Mouse (Mus musculus): ENCODE measurements around the gene Zranb3. TPM values are rescaled to one million over a fixed set of nuclear protein-coding genes. Genes with fewer than 3 reads are reported as not detected.

Zranb3 gene
- polyA plus RNA-seq, 1 experiment, result 0.44 TPM

DNA sequence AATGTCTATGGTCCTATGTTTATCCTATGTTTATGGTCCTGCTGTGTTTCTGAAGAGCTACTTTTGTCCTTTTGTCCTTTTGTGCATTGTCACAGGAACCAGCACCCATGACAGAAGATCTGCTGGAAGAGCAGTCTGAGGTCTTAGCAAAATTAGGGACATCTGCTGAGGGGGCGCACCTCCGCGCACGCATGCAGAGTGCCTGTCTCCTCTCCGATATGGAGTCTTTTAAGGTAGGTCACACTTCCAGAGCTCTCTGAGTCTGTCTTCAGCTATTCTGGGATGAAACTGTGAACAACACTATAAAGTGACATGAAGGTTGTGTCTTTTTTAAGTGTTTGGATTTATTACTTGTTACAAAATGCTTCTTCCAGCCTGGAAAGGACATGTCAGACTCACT lies 168.5 kb downstream of the Zranb3 start:
- no peak for TF ChIP-seq GATA1 (IDR thresholded peaks at IDR 0.05; ENCODE audit: low read length)

DNA sequence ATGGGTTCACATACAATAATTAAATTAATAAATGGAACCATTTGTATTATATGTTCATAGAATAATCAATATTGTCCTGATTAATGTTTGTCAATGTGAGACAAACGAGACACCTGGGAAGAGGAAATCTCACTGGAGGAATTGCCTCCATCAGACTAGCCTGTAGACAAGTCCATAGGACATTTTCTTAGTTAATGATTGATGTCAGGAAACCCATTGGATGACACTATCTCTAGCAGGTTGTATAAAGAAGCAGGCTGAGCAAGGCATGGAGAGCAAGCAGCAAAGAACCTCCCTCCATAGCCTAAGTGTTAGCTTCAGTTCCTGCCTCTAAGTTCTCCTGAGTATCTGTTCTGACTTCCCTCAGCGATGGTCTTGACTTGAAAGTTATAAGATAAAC lies 169.4 kb downstream of the Zranb3 start:
- no peak for TF ChIP-seq GATA1 (IDR thresholded peaks at IDR 0.05; ENCODE audit: low read length)

- no peak for TF ChIP-seq GATA1 (IDR thresholded peaks at IDR 0.05; ENCODE audit: low read length)
Measured at GRCm38 (mm10) chr1:127915802-127916201, 187.0 kb downstream of the Zranb3 start.

GRCm38 (mm10) chr1:127915316-127915715 lies 187.5 kb downstream of the Zranb3 start:
- TF ChIP-seq GATA1 (IDR thresholded peaks at IDR 0.05; ENCODE audit: low read length), result no peak

DNA sequence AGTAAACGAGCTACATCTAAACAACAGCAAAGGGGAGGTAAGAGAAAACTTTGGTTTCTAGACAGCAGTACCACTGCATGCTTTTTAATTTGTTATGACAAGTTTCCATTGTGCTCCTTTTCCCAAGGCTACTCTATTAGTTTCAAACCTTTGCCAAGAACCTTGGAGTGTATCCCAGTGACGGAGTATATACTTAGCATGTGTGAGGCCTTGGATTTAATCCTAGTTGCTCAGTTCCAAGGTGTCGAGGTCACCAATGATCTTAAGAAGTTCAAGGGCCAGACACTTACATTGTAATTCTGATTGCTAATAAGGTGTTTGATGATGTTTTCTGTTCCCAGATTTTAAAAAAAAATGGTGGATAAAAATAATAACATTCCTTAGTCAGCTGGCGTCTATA lies 189.7 kb downstream of the Zranb3 start:
- no peak for TF ChIP-seq GATA1 (IDR thresholded peaks at IDR 0.05; ENCODE audit: low read length)

DNA sequence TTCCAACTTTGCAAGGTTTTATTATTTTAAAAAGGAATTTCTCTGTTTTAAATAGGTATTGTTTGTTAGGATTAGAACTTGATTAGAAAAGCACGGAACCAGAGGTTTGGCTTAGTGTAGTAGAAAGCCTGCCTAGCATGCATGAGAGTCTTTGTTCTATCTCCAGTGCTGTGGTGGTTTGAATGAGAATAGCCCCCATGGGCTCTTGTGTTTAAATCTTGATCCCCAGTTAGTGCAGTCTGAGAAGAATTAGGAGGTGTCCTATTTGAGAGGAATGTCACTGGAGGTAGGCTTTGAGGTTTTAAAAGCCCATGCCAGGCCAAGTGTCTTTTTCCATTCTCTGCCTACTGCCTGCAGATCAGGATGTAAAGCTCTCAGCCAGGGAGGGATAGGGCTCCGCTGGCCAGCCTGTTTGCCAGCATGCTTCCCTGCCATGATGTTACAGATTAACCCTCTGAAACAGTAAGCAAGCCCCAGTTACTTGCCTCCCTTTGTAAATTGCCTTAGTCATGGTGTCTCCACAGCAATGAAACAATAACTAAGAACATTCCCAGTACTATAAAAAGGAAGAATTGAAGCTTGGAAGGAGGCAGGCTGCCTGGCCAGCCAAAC lies 198.0 kb downstream of the Zranb3 start:
- TF ChIP-seq GATA1 (IDR thresholded peaks at IDR 0.05; ENCODE audit: low read length), result no peak

Other genes starting within 250 kb of the Zranb3 start
- gene Map3k19, start 248.0 kb downstream of the Zranb3 start, polyA plus RNA-seq (2012), result not detected in 2 replicates
- 34.6 and 43.9 TPM in 2 replicates for gene Rab3gap1, start 234.3 kb downstream of the Zranb3 start, polyA plus RNA-seq (2012)
- gene R3hdm1, start 254 bp upstream of the Zranb3 start, polyA plus RNA-seq (2012), result 151 and 160 TPM in 2 replicates
- 33.2 and 42.2 TPM in 2 replicates for gene Ubxn4, start 140.9 kb upstream of the Zranb3 start, polyA plus RNA-seq (2012)
- gene Lct, start 225.3 kb upstream of the Zranb3 start, polyA plus RNA-seq (2012), result not detected in 2 replicates